Mouse (Mus musculus): ENCODE measurements around the gene Ascl3.

Ascl3 gene

GRCm38 (mm10) chr7:109710069-109710468 lies 21.5 kb downstream of the Ascl3 start:
- no peak for DNase-seq (ENCODE audit: low spot score)

GRCm38 (mm10) chr7:109708961-109709382 lies 22.6 kb downstream of the Ascl3 start:
- DNase-seq (ENCODE audit: low spot score), result no peak

GRCm38 (mm10) chr7:109707023-109707785 lies 24.3 kb downstream of the Ascl3 start:
- peak; percentile 73 for DNase-seq (ENCODE audit: low spot score)

- no peak for DNase-seq (ENCODE audit: low spot score)
These were observed 27.1 kb downstream of the Ascl3 start for GRCm38 (mm10) chr7:109704461-109704860.

GRCm38 (mm10) chr7:109704016-109704377 lies 27.5 kb downstream of the Ascl3 start:
- DNase-seq (ENCODE audit: low spot score), result no peak

GRCm38 (mm10) chr7:109703190-109704015 lies 28.1 kb downstream of the Ascl3 start, which contains the start of the genes St5 and Akip1:
TSS of gene St5 (minus strand) at chr7:109703605.
TSS of gene Akip1 (plus strand) at chr7:109703690.
- no peak for DNase-seq (ENCODE audit: low spot score)

- no peak for DNase-seq (ENCODE audit: low spot score)
These were observed 28.8 kb downstream of the Ascl3 start for GRCm38 (mm10) chr7:109702721-109703120.

- no peak for DNase-seq (ENCODE audit: low spot score)
These were observed 31.3 kb downstream of the Ascl3 start for GRCm38 (mm10) chr7:109700213-109700612.

- no peak for DNase-seq (ENCODE audit: low spot score)
These were observed 36.2 kb downstream of the Ascl3 start for GRCm38 (mm10) chr7:109695339-109695726.

GRCm38 (mm10) chr7:109694576-109695338 lies 36.8 kb downstream of the Ascl3 start:
- no peak for DNase-seq (ENCODE audit: low spot score)

GRCm38 (mm10) chr7:109690961-109691360 lies 40.6 kb downstream of the Ascl3 start:
- no peak for DNase-seq (ENCODE audit: low spot score)

GRCm38 (mm10) chr7:109690101-109690500 lies 41.4 kb downstream of the Ascl3 start:
- DNase-seq (ENCODE audit: low spot score), result no peak

GRCm38 (mm10) chr7:109686585-109687128 lies 44.9 kb downstream of the Ascl3 start:
- no peak for DNase-seq (ENCODE audit: low spot score)

- DNase-seq (ENCODE audit: low spot score), result no peak
These were observed 50.6 kb downstream of the Ascl3 start for GRCm38 (mm10) chr7:109680879-109681278.

- no peak for DNase-seq (ENCODE audit: low spot score)
These were observed 51.2 kb downstream of the Ascl3 start for GRCm38 (mm10) chr7:109680284-109680683.

All from MN1 (cell line).